Mouse (Mus musculus) common myeloid progenitor, adult 5-6 weeks (primary cell): ENCODE results near the gene Ociad2. TPM values are rescaled to one million over a fixed set of nuclear protein-coding genes. Genes with fewer than 3 reads are reported as not detected.
"Not testable (repeated sequence)": the region's sequence is repeated elsewhere in the genome, so short reads cannot be mapped to it uniquely, and the experiment has no call there.

ENCODE experiments used
- ATAC-seq: replicated peaks from 2 replicates; pipeline ENCODE4 v1.8.0; 2016; ENCODE audit warnings: low read depth, mild to moderate bottlenecking, moderate TSS enrichment, inconsistent platforms; ENCODE audit not compliant: poor library complexity, severe bottlenecking
- total RNA-seq: library from RNA; stranded (forward); fragments of 200-1000, 187-1606 nt; gene quantifications from 2 replicates; pipeline ENCODE4 v1.2.3, GENCODE M21; 2017

Ociad2 gene
- total RNA-seq, 1 experiment from 2014 or later, result 8.9 TPM

- ATAC-seq, result peak; percentile 37; the same call in 1 of the 2 replicates
These were observed 14.6 kb upstream of the Ociad2 start for GRCm38 (mm10) chr5:73355393-73355792.

GRCm38 (mm10) chr5:73353978-73354377 lies 13.2 kb upstream of the Ociad2 start:
- no peak for ATAC-seq

DNA sequence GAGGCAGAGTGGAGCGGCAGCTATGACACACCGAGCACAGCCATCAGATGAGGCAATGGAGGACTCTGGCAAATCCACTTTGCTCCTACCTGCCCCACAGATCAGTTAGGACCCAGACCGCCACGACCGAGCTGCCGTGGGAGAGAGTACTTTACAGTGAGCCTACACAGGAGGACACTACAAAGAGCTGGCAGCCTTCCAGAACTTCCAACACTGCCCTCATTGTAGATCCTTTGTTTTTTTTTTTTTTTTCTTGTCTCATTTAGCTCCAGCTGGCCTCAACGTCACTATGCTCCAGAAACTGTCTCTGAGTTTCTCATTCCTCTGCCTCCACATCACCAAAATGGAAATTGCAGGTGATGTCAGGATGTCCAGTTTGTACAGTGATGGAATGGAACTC lies 12.7 kb upstream of the Ociad2 start:
- ATAC-seq, result no peak

- no peak for ATAC-seq
These were observed 11.0 kb upstream of the Ociad2 start for GRCm38 (mm10) chr5:73351796-73352195.

- no peak for ATAC-seq
These were observed 8.7 kb upstream of the Ociad2 start for GRCm38 (mm10) chr5:73349514-73349913.

DNA sequence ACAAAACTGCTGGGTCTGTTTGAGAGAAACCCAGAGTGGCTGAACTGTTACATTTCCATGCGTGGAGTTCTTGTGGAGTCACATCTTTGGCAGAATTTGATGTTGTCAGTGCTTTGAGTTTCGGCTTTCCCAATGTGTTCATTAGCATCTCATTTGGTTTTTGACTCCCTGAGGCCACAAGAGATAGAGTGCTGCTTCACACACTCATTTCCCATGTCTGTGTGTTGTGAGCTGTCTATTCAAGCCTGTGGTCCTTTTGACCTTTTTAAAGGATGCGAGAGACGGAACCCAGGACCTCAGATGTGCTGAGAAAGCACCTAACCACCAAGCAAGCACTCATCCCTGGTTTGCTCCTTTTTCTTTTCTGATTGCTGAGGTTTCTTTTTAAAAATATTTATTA lies 4.4 kb upstream of the Ociad2 start:
- ATAC-seq, result no peak

DNA sequence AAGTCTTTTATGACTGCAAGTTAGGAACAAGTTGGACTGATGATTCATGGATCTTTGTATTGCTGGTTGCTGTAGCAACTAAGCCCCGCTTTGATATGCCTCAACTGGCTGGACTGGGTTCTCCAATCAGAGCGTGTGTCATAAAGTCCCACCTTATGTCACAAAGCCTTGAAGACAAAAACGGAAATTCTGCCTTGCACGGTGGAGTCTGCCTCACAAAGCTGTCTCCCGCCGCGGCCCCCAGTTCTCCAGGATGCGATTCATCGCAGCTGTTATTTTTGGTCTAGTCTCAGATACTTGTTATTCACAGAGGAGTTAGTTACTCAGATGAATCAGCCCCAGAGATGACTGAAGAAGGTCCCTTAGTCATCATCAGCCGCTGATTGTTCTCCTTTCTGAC lies 3.5 kb upstream of the Ociad2 start:
- ATAC-seq, result no peak

- no peak for ATAC-seq
These were observed 2.0 kb upstream of the Ociad2 start for GRCm38 (mm10) chr5:73342701-73343355.

DNA sequence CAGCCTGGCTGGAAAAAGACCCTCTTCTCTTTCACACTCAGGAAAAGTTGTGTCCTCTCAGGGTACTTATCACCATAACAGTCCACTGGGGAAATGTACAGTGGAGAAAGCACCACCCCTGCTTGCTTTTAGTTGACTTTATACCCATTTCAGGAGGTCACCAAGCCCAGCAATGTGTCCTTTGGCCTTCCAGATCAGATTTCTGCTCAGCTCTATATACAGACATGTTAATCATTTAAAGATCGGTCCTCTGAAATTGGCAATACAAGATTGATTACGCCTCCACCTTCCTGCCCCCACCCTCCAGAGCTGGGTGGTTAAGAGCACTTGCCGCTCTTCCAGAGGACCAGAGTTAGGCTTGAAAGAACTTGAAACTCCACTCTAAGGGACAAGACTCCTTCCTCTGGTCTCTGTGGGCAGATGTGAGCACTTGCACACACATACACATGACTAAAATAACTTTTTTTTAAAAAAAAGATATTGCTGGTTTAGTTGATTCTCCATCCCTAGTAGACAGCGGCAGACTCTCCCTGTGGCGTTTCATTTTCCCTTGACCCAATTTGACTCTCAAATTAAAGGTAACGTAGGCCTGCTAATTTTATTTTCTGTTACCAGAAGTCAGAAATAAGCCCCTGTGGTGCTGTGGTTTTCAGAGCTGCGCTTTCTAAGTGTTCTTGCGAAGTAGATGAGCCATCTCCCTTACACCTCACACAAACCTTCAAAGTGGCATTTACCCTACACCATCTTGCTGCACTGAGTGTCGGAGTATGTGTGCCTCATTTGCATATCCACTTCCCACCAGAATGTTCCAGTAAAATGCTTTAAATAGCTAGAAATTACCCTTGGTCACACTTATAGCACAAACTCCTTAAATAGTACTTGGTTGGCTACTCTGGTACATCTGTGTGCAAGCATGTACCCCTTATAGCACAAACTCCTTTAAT lies 777 bp downstream of the Ociad2 start:
- no peak for ATAC-seq

- ATAC-seq, result peak; percentile 28
These were observed 2.0 kb downstream of the Ociad2 start for GRCm38 (mm10) chr5:73338832-73339163.

- peak; percentile 81 for ATAC-seq
These were observed 2.6 kb downstream of the Ociad2 start for GRCm38 (mm10) chr5:73337961-73338831.

GRCm38 (mm10) chr5:73336448-73336847 lies 4.4 kb downstream of the Ociad2 start:
- ATAC-seq, result no peak

DNA sequence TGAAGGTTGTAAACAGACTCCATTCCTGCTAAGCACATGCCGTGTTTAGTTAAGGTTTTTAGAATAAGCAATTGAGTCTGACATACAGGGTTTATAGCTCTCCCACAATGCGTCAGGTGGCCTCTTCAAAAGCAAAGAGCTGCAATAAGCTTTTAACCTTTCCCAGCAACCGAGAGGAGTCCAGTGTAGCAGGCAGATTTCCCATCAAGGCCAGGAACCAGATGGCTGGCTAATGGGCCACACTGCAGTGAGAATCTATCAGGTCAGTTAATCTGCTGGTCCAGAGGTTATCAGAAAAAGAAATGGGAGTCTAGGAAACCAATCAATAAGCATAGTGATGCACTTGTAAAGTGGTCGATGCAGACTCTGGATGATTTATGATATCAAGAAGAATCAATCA lies 9.8 kb downstream of the Ociad2 start:
- no peak for ATAC-seq

- ATAC-seq, result no peak
These were observed 16.2 kb downstream of the Ociad2 start for GRCm38 (mm10) chr5:73324526-73325170.

GRCm38 (mm10) chr5:73323602-73324001 lies 17.2 kb downstream of the Ociad2 start:
- ATAC-seq, result 0 out of 2 replicates have a peak, but pooled peaks have one; percentile 32

GRCm38 (mm10) chr5:73322684-73323083 lies 18.1 kb downstream of the Ociad2 start:
- not testable (repeated sequence) for ATAC-seq

DNA sequence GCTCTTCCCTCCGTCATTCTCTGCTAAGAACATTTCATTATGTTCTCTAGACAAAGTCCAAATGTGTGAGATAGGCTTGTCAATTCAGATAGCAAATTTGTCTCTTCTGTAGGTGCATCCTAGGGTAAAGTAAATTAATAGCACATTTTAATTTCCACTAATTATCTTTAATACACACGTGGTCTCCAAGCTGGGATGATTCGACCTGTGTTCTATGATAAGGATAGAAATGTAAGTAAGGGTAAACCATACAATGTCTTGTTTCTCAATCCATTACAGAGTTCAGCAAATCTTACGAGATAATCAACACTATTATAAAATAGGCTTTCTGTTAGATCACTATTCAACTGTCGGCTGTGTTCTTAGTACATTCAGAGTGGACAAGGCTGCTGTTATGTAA lies 21.5 kb downstream of the Ociad2 start:
- no peak for ATAC-seq

DNA sequence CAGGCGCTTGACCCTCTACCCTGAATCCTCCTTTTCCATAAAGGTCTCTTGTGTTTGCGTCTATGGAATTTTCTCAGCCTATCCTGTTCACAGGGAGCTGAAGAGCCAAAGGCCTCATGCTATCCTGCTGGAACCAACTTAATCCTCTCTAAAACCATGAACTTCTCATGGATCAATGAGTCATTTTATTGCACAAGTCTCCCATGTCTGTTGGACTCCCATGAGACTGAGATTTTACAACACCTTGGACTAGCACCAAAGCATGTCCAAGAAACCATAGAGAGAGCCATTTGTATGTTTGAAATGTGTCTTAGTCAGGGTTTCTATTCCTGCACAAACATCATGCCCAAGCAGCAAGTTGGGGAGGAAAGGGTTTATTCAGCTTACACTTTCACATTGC lies 26.2 kb downstream of the Ociad2 start:
- no peak for ATAC-seq

DNA sequence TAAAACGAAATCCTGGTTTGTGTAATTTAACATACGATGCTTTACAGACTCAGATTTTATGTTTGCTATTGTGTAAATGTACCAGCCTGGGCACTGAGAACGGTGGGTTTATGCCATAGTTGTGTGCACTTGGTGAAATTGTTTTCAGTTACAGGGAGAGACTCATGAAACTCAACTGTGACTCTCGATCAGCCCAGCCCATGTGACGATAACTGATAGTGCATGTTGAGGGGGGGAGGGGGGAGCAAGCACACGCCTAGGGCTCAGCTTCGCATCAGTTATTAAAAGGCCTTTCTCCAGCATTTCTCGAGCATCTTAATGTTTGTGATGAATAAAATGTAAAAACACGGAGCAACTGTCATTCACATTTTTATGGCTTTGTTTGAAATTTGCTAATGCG lies 27.2 kb downstream of the Ociad2 start:
- no peak for ATAC-seq

DNA sequence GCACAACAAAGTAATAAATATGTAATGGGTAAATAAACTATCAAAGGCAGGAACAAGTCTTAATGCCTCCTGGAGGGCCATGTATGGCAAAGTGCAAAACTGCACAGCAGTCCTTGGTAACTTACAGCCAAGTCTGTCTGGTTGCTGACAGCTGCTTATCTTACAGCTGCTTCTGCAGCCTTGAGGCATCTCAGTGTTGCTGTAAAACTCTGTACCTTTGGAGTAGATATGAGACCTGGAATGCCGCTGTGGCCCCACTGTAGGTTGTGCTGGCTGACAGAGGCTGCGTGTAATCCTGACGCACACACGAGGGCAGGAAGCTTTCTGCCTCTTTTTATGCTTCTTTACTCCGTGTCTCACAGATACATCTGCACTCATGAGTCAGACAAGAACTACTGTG lies 29.4 kb downstream of the Ociad2 start:
- ATAC-seq, result peak; percentile 76
